Mouse (Mus musculus) T-helper 2 cell (primary cell): Measurements from ENCODE around the gene Zfp541.

ENCODE experiments used
- in situ Hi-C: fragments of 300-600 bp; cut with MboI, MseI; formaldehyde crosslinking; loops from one replicate; pipeline ENCODE4 v1.15.1; 2025; ENCODE audit warnings: high pct_unique_total_duplicates

Gene Zfp541

GRCm38 (mm10) chr7:16061219-16062098 is at the start of gene Zfp541:
Zfp541 (plus strand) TSS chr7:16061814.
- in situ Hi-C loops = no loop called here

- in situ Hi-C loops = loop anchor here (5.0 kb wide), 1 partner anchor 40 kb away; no protein-coding TSS in a partner anchor
Measured at GRCm38 (mm10) chr7:16012576-16013263, 48.9 kb upstream of the Zfp541 start.

GRCm38 (mm10) chr7:16013722-16014275 is 47.8 kb upstream of the Zfp541 start:
- in situ Hi-C loops = loop anchor here (5.0 kb wide), 1 partner anchor 41 kb away; no protein-coding TSS in a partner anchor

- in situ Hi-C loops = loop anchor here (5.0 kb wide), 1 partner anchor 42 kb away; no protein-coding TSS in a partner anchor
Measured at GRCm38 (mm10) chr7:16014521-16015175, 47.0 kb upstream of the Zfp541 start.

GRCm38 (mm10) chr7:16015384-16015783 is 46.2 kb upstream of the Zfp541 start:
- in situ Hi-C loops = no loop called here

GRCm38 (mm10) chr7:16018016-16018810 is 43.4 kb upstream of the Zfp541 start:
- in situ Hi-C loops = no loop called here

GRCm38 (mm10) chr7:16019256-16020094 is 42.1 kb upstream of the Zfp541 start:
- in situ Hi-C loops = no loop called here

- in situ Hi-C loops = no loop called here
Measured at GRCm38 (mm10) chr7:16024603-16025222, 36.9 kb upstream of the Zfp541 start.

- in situ Hi-C loops = no loop called here
Measured at GRCm38 (mm10) chr7:16028102-16028927, 33.3 kb upstream of the Zfp541 start.

GRCm38 (mm10) chr7:16031072-16031471 is 30.5 kb upstream of the Zfp541 start:
- in situ Hi-C loops = no loop called here

GRCm38 (mm10) chr7:16033059-16033458 is 28.6 kb upstream of the Zfp541 start:
- in situ Hi-C loops = no loop called here

- in situ Hi-C loops = no loop called here
Measured at GRCm38 (mm10) chr7:16033580-16034461, 27.8 kb upstream of the Zfp541 start.

GRCm38 (mm10) chr7:16036972-16037371 is 24.6 kb upstream of the Zfp541 start:
- in situ Hi-C loops = no loop called here

- in situ Hi-C loops = no loop called here
Measured at GRCm38 (mm10) chr7:16039363-16039762, 22.3 kb upstream of the Zfp541 start.

GRCm38 (mm10) chr7:16041208-16041607 is 20.4 kb upstream of the Zfp541 start:
- in situ Hi-C loops = no loop called here

GRCm38 (mm10) chr7:16042850-16043775 is 18.5 kb upstream of the Zfp541 start:
- in situ Hi-C loops = no loop called here
